Mouse (Mus musculus): ENCODE results near the gene Gm29644. TPM values are rescaled to one million over a fixed set of nuclear protein-coding genes. Genes with fewer than 3 reads are reported as not detected.
"Not testable (repeated sequence)": the region's sequence is repeated elsewhere in the genome, so short reads cannot be mapped to it uniquely, and the experiment has no call there.

Gm29644 gene
- total RNA-seq (2021), result not detected

GRCm38 (mm10) chrY:70303187-70303586 lies at the start of gene Gm29644, which contains the start of gene Gm29423:
Gm29644 (minus strand) TSS chrY:70303343.
Gm29423 (minus strand) TSS chrY:70303287.
- DNase-seq; intact Hi-C loops (cut with DNase I): not testable (repeated sequence)

- intact Hi-C loops (cut with DNase I); DNase-seq: not testable (repeated sequence)
Measured at GRCm38 (mm10) chrY:70273542-70273941, 29.6 kb downstream of the Gm29644 start, which contains the start of gene Gm21118. Gm21118 (minus strand) TSS chrY:70273642.

Other genes with a start within 250 kb of the Gm29644 start
- gene Gm21118, start 29.7 kb downstream of the Gm29644 start, total RNA-seq (2021), result not detected
- not detected for gene Gm29423, start 56 bp downstream of the Gm29644 start, total RNA-seq (2021)
- gene Gm20888, start 138.5 kb upstream of the Gm29644 start, total RNA-seq (2021), result not detected